Mouse (Mus musculus) lung, postnatal 0 days (tissue): ENCODE measurements around the gene Mx1.

ENCODE experiments used
- CTCF ChIP-seq: IDR thresholded peaks from 2 replicates; pipeline ENCODE4 v1.5.1; 2016; ENCODE audit warnings: antibody characterized with exemption, mild to moderate bottlenecking
- EP300 ChIP-seq: IDR thresholded peaks from 2 replicates; pipeline ENCODE4 v1.6.1; 2016; ENCODE audit warnings: antibody characterized with exemption, mild to moderate bottlenecking, control low read depth

DNA sequence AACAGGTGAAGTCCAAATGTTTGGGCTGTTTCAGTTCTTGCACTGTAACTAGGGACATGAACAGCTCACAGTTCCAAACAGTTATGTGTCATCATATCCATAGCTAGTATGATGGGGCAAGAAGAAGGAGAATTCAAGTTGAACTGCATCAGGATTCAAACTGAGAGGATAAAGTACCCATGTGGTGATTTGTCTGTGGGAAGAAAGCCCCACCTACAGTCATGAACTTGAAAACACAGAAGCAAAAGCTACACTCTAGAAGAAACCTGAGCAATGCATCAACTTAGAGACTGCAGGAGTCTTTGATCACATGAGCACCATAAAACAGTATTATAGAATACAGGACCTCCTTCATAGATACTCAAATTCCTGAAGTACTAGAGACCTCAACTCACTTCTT, 45.1 kb upstream of the Mx1 start:
- TF ChIP-seq CTCF (peak; percentile 24; the same call in 1 of the 2 replicates), EP300 (no peak)
